Comparison of ENCODE assay signal across 13 mouse cellular contexts in the genomic region with DNA sequence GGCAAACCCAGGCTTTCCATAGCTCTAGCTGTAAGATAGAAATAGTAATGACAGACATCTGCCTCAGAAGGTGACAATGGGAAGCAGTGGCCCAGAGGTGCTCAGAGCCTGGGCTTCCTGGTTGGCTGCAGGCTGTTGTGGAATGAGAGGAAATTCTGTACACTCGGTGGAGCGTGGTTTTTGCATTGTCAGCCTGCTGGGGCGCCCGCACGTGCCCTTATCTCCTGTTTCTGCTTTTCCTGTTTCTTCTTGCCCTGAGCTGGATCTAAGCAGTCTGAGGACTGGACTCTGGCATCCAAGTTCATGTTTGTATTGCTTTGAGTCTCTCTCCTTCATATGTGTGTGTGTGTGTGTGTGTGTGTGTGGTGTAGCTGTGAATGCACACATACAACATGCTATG. TPM values are rescaled to one million over a fixed set of nuclear protein-coding genes. Genes with fewer than 3 reads are reported as not detected.
DNase-seq lines count a peak whose midpoint lies in the region; ATAC-seq and TF ChIP-seq lines count a peak whose summit lies in the region.
"Had no signal": no experiment of that assay in that cellular context is flagged by ENCODE, and none has a peak within 500 bp of the region (broad histone marks: within the 10 kb centered on the region; RNA-seq: fewer than 3 reads in every experiment).

No protein-coding gene starts in this region.

- H3K4me2 ChIP-seq in liver, embryonic 14.5 days (ENCODE audit: low read depth): no peak overlapping the region

- peaks cover 3 to 24% of the 10 kb centered on the region in 2 experiments for H3K4me1 ChIP-seq in liver, embryonic 14.5 days (replicated peaks; ENCODE audit: control insufficient read depth in 2 of 2, insufficient read depth in 2 of 2, low read length in 1 of 2)

- POLR2A ChIA-PET in Patski (lab: Charles Lee): interaction anchor here (1.0 to 4.5 kb wide), 4 partner anchors 7 to 26 kb away, joined by 3 to 35 read pairs (median 3); no protein-coding TSS in a partner anchor

- no peaks in the 10 kb centered on the region for H3K9me3 ChIP-seq in liver, embryonic 14.5 days (ENCODE audit: control insufficient read depth, low read length)

- H3K36me3 ChIP-seq in liver, embryonic 14.5 days (replicated peaks; ENCODE audit: control insufficient read depth, insufficient read depth, low read depth): no peaks in the 10 kb centered on the region

- peak; percentile 24 for DNase-seq in embryo, embryonic 10.5 days (ENCODE audit: low spot score)
- no peak for DNase-seq in embryo, embryonic 11 days
- no peak for DNase-seq in Patski (ENCODE audit: low read depth, low spot score)
- peak; percentile 87 to 89 for DNase-seq in kidney, adult 8-10 months
- no peak for DNase-seq in liver, embryonic 14.5 days (ENCODE audit: low read depth in 3 of 3, low spot score in 3 of 3)
- DNase-seq in thymus, postnatal 4 days: no peak
- DNase-seq in cerebellum, adult 9-10 months: no peak
- no peak for DNase-seq in urinary bladder, postnatal 4 days (ENCODE audit: low spot score in 2 of 2)
- DNase-seq: cerebellum, postnatal 14 days; heart, postnatal 4 days; thymus, adult 18-20 months had no signal

- H3K27ac ChIP-seq in liver, embryonic 14.5 days: no peak overlapping the region

- peak; percentile 29 for TF ChIP-seq EP300 in liver, embryonic 14.5 days (IDR thresholded peaks at IDR 0.05; ENCODE audit: low read depth)

- in situ Hi-C loops in Patski (cut with MboI; ENCODE audit: low pct_unique_long_range_greater_than_20kb): no loop called here

- no peak overlapping the region for H3K4me3 ChIP-seq in liver, embryonic 14.5 days (ENCODE audit: insufficient read depth in 1 of 2, low read depth in 2 of 2, low read length in 2 of 2)

- TF ChIP-seq CTCF in Patski (IDR thresholded peaks at IDR 0.05): no peak
- no peak for TF ChIP-seq CTCF in liver, embryonic 14.5 days (IDR thresholded peaks at IDR 0.05; ENCODE audit: low read depth)

- no peak overlapping the region for H3K9ac ChIP-seq in liver, embryonic 14.5 days (replicated peaks)

- CTCF ChIA-PET in Patski (lab: Charles Lee): interaction anchor here (1.2 kb wide), 2 partner anchors 8 to 41 kb away, joined by 5 read pairs; no protein-coding TSS in a partner anchor

- no peaks in the 10 kb centered on the region for H3K27me3 ChIP-seq in Patski
- H3K27me3 ChIP-seq in liver, embryonic 14.5 days (ENCODE audit: control insufficient read depth, insufficient read depth, low read length): no peaks in the 10 kb centered on the region

- WGBS in liver, embryonic 14.5 days (ENCODE audit: insufficient replicate concordance): 11% methylated on average over 5 of the region's 5 CpGs

- peak; percentile 27 for ATAC-seq in Patski
- ATAC-seq in liver, embryonic 14.5 days (ENCODE audit: insufficient read depth): peak; percentile 65; the same call in 1 of the 2 replicates

RNA-seq across cellular contexts. Expression of a gene that starts 24.3 kb away (rescaled TPM):
- polyA plus RNA-seq in Patski (2021): 234 TPM
- polyA plus RNA-seq in liver, embryonic 14.5 days (2012; rRNA removed): 4.8 and 5.0 TPM in 2 replicates
- 8.0 and 9.8 TPM in 2 replicates for polyA plus RNA-seq in liver, embryonic 14.5 days (2014; fragmentation: Nextera tagmentation; extraction: Ambion mirVana)

RNA-seq across cellular contexts. Expression of a gene that starts 28.0 kb away (rescaled TPM):
- polyA plus RNA-seq in Patski (2021): 0.12 TPM
- 0.04 TPM in 1 of 2 replicates, not detected in the other for polyA plus RNA-seq in liver, embryonic 14.5 days (2012; rRNA removed)
- not detected in 2 replicates for polyA plus RNA-seq in liver, embryonic 14.5 days (2014; fragmentation: Nextera tagmentation; extraction: Ambion mirVana)
- polyA plus RNA-seq: limb, embryonic 14.5 days; midbrain, postnatal 0 days had no signal

RNA-seq across cellular contexts. Expression of a gene that starts 30.9 kb away (rescaled TPM):
- 0.45 TPM for polyA plus RNA-seq in Patski (2021)
- 0.10 TPM in 1 of 2 replicates, not detected in the other for polyA plus RNA-seq in liver, embryonic 14.5 days (2012; rRNA removed)
- polyA plus RNA-seq in liver, embryonic 14.5 days (2014; fragmentation: Nextera tagmentation; extraction: Ambion mirVana): not detected in 2 replicates

Comparison
In these comparisons a context has a peak if more than half of its experiments do, and no peak if none do; other contexts are left out.
1. DNase-seq: peak in embryo, embryonic 10.5 days (single experiment) and kidney, adult 8-10 months (2 of 2); none in embryo, embryonic 11 days (single experiment), Patski (single experiment), liver, embryonic 14.5 days (0 of 3), thymus, postnatal 4 days (single experiment), cerebellum, adult 9-10 months (single experiment) and urinary bladder, postnatal 4 days (0 of 2).
2. RNA of a gene that starts 24.3 kb away (polyA plus RNA-seq): 234 TPM in Patski (single experiment); 4.8 to 9.8 TPM in liver, embryonic 14.5 days; every median in the first group is over 10 times any median in the second.